In the genomic region with DNA sequence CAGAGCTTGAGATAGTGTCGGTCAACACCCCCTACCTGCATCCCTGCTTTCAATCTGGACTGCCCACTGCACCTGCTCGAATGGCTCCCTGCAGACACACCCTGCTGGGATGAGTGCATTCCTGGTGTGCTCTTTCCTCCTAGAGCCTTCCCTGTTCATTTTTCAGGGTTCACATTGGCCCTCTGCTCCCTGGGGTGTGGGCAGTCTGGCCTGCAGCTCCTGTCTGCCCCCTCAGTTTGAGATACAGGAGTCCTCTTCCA, we compare ENCODE assay signal across 10 mouse cellular contexts. TPM values are rescaled to one million over a fixed set of nuclear protein-coding genes. Genes with fewer than 3 reads are reported as not detected.
A peak's percentile ranks its signal among the peaks of the same experiment; 100 is the strongest.
DNase-seq lines count a peak whose midpoint lies in the region; ATAC-seq and TF ChIP-seq lines count a peak whose summit lies in the region.
"Had no signal": no experiment of that assay in that cellular context is flagged by ENCODE, and none has a peak within 500 bp of the region (broad histone marks: within the 10 kb centered on the region; RNA-seq: fewer than 3 reads in every experiment).

No protein-coding gene starts in this region.

- in situ Hi-C loops in CH12.LX (cut with MboI; ENCODE audit: low pct_ligation_motif_present, low pct_unique_long_range_greater_than_20kb, low sequenced_read_pairs), result loop anchor here (10.0 kb wide), 1 partner anchor 50 kb away; the partner anchor contains the start of gene Traf1

- H3K27me3 ChIP-seq in heart, embryonic 14.5 days (ENCODE audit: control insufficient read depth, insufficient read depth, low read length), result peaks cover 14% of the 10 kb centered on the region
- no peaks in the 10 kb centered on the region for H3K27me3 ChIP-seq in CH12.LX (replicated peaks)
- H3K27me3 ChIP-seq in forebrain, postnatal 0 days (ENCODE audit: insufficient read depth, low read length), result peaks cover 13% of the 10 kb centered on the region; the same call in 1 of the 2 replicates
- peaks cover 60% of the 10 kb centered on the region for H3K27me3 ChIP-seq in midbrain, embryonic 10.5 days (ENCODE audit: low read depth, poor library complexity, severe bottlenecking)

- no peak for TF ChIP-seq EP300 in CH12.LX (IDR thresholded peaks at IDR 0.05; ENCODE audit: low read length)

- no peak for TF ChIP-seq CTCF in CH12.LX (conservative IDR thresholded peaks at IDR 0.05 in 1 of 2, IDR thresholded peaks at IDR 0.05 in 1 of 2; ENCODE audit: low read depth in 2 of 2, low read length in 2 of 2)
- no peak for TF ChIP-seq CTCF in forebrain, postnatal 0 days (IDR thresholded peaks at IDR 0.05; ENCODE audit: low read depth)

- no peak overlapping the region for H3K9ac ChIP-seq in heart, embryonic 14.5 days (ENCODE audit: low read length)
- peak overlapping the region; percentile 79; the same call in 1 of the 2 replicates for H3K9ac ChIP-seq in CH12.LX (ENCODE audit: insufficient read depth, low read depth)
- H3K9ac ChIP-seq in forebrain, postnatal 0 days, result no peak overlapping the region

- WGBS in heart, embryonic 14.5 days, result 7% methylated on average over 2 of the region's 2 CpGs
- WGBS in forebrain, postnatal 0 days, result 23% methylated on average over 2 of the region's 2 CpGs
- 18% methylated on average over 2 of the region's 2 CpGs for WGBS in midbrain, embryonic 10.5 days

- H3K79me2 ChIP-seq in CH12.LX (replicated peaks; ENCODE audit: control insufficient read depth, extremely low read depth, insufficient read depth, poor library complexity, severe bottlenecking), result no peaks in the 10 kb centered on the region

- dilution Hi-C loops in CH12.LX (cut with MboI; ENCODE audit: extremely low pct_ligation_motif_present, extremely low pct_unique_long_range_greater_than_20kb, low sequenced_read_pairs), result no loop called here

- no peak for TF ChIP-seq POLR2A in CH12.LX (IDR thresholded peaks at IDR 0.05; ENCODE audit: low read depth, low read length)

- intact Hi-C loops in heart, postnatal 25 days (cut with DNase I), result no loop called here

- no peaks in the 10 kb centered on the region for H3K36me3 ChIP-seq in heart, embryonic 14.5 days (ENCODE audit: control insufficient read depth, insufficient read depth, low read length)
- peaks cover 17 to 25% of the 10 kb centered on the region in 2 experiments for H3K36me3 ChIP-seq in CH12.LX (replicated peaks in 1 of 2; ENCODE audit: control insufficient read depth in 1 of 2, insufficient read depth in 1 of 2, low read length in 1 of 2)
- no peaks in the 10 kb centered on the region for H3K36me3 ChIP-seq in forebrain, postnatal 0 days (ENCODE audit: insufficient read depth)
- no peaks in the 10 kb centered on the region for H3K36me3 ChIP-seq in midbrain, embryonic 10.5 days

- H3K27ac ChIP-seq in heart, embryonic 14.5 days (replicated peaks in 1 of 2; ENCODE audit: control insufficient read depth in 1 of 2, insufficient read depth in 1 of 2, low read depth in 2 of 2, low read length in 2 of 2), result peak overlapping the region; percentile 26 to 36; a peak in 3 of 4 replicates
- no peak overlapping the region for H3K27ac ChIP-seq in CH12.LX (ENCODE audit: insufficient read depth, low read depth)
- no peak overlapping the region for H3K27ac ChIP-seq in forebrain, postnatal 0 days (ENCODE audit: low read depth, low read length)
- no peak overlapping the region for H3K27ac ChIP-seq in midbrain, embryonic 10.5 days (replicated peaks)

- peak overlapping the region; percentile 94 for H3K4me2 ChIP-seq in heart, embryonic 14.5 days (ENCODE audit: low read length)
- peak overlapping the region; percentile 26 for H3K4me2 ChIP-seq in CH12.LX (ENCODE audit: insufficient read depth, low read depth, poor library complexity, severe bottlenecking)
- H3K4me2 ChIP-seq in forebrain, postnatal 0 days (ENCODE audit: low read depth), result peak overlapping the region; percentile 94

- H3K9me3 ChIP-seq in heart, embryonic 14.5 days (ENCODE audit: control insufficient read depth, low read length), result no peaks in the 10 kb centered on the region
- H3K9me3 ChIP-seq in CH12.LX (replicated peaks; ENCODE audit: low read length), result no peaks in the 10 kb centered on the region
- no peaks in the 10 kb centered on the region for H3K9me3 ChIP-seq in forebrain, postnatal 0 days (ENCODE audit: low read length)
- no peaks in the 10 kb centered on the region for H3K9me3 ChIP-seq in midbrain, embryonic 10.5 days (replicated peaks)

- TF ChIP-seq RAD21 in CH12.LX (IDR thresholded peaks at IDR 0.05; ENCODE audit: low read depth, low read length), result no peak

- DNase-seq in heart, postnatal 25 days (ENCODE audit: low spot score), result no peak
- no peak for DNase-seq in CH12.LX (ENCODE audit: extremely low read depth)
- no peak for DNase-seq in forebrain, postnatal 0 days
- no peak for DNase-seq in midbrain, embryonic 10.5 days (ENCODE audit: low spot score)
- no peak for DNase-seq in retina, embryonic 14.5 days (ENCODE audit: low spot score)
- no peak for DNase-seq in frontal cortex, adult 2 months (ENCODE audit: extremely low spot score in 1 of 2, low spot score in 1 of 2)
- no peak for DNase-seq in right cerebral cortex, postnatal 14 days
- DNase-seq: cerebellum, adult 11-12 months had no signal

- ATAC-seq in heart, embryonic 14.5 days (ENCODE audit: insufficient number of reproducible peaks, insufficient read depth, low FRiP score, low read depth), result no peak
- ATAC-seq in forebrain, postnatal 0 days, result no peak

- no peak overlapping the region for H3K4me3 ChIP-seq in heart, embryonic 14.5 days (ENCODE audit: control insufficient read depth in 1 of 2, insufficient read depth in 1 of 2, low read depth in 1 of 2, low read length in 2 of 2)
- peak overlapping the region in 2 of 3 experiments; percentile 64 to 67 for H3K4me3 ChIP-seq in CH12.LX (replicated peaks in 1 of 3; ENCODE audit: low read depth in 2 of 3, low read length in 2 of 3, poor library complexity in 1 of 3)
- H3K4me3 ChIP-seq in forebrain, postnatal 0 days (ENCODE audit: low read depth, low read length), result no peak overlapping the region
- peak overlapping the region; percentile 72; the same call in 1 of the 2 replicates for H3K4me3 ChIP-seq in midbrain, embryonic 10.5 days

- peaks cover 17 to 19% of the 10 kb centered on the region in 2 experiments for H3K4me1 ChIP-seq in heart, embryonic 14.5 days (ENCODE audit: control insufficient read depth in 2 of 2, insufficient read depth in 2 of 2, low read length in 2 of 2)
- peaks cover 13 to 48% of the 10 kb centered on the region in 2 experiments for H3K4me1 ChIP-seq in CH12.LX (ENCODE audit: control insufficient read depth in 1 of 2, insufficient read depth in 2 of 2)
- H3K4me1 ChIP-seq in forebrain, postnatal 0 days (ENCODE audit: insufficient read depth), result no peaks in the 10 kb centered on the region
- H3K4me1 ChIP-seq in midbrain, embryonic 10.5 days, result peaks cover 31% of the 10 kb centered on the region

TF ChIP-seq in CH12.LX, 34 proteins besides CTCF, POLR2A, EP300 and RAD21 (continues in another document):
- TF ChIP-seq POLR2AphosphoS2 (IDR thresholded peaks at IDR 0.05; ENCODE audit: low read depth, low read length), result no peak
- TF ChIP-seq USF1 (IDR thresholded peaks at IDR 0.05; ENCODE audit: low read depth, low read length), result no peak
- no peak for TF ChIP-seq KAT2A (IDR thresholded peaks at IDR 0.05; ENCODE audit: insufficient replicate concordance, low read length)
- no peak for TF ChIP-seq MXI1 (IDR thresholded peaks at IDR 0.05; ENCODE audit: low read depth, low read length)

RNA-seq across cellular contexts. Expression of gene Phf19, which starts 0.9 kb away (rescaled TPM):
- polyA plus RNA-seq in heart, embryonic 14.5 days (2014; fragmentation: Nextera tagmentation; extraction: Ambion mirVana), result 3.0 and 3.1 TPM in 2 replicates
- 1 to 10 TPM in 1 of 2 experiments, under 1 TPM in 1; 0.70 to 1.1 TPM for total RNA-seq in heart, postnatal 25 days (2021)
- total RNA-seq in CH12.LX (2012; rRNA removed) (16.8 and 17.0 TPM in 2 replicates), CH12.LX (2014; rRNA removed) (20.5 and 25.0 TPM in 2 replicates)
- 25.4 and 27.9 TPM in 2 replicates for polyA plus RNA-seq in CH12.LX (2012; ENCODE audit: insufficient read length, low read depth)
- 1.5 and 2.5 TPM in 2 replicates for total RNA-seq in forebrain, postnatal 0 days (2014; rRNA removed)
- 1.5 and 2.4 TPM in 2 replicates for polyA plus RNA-seq in forebrain, postnatal 0 days (2015; fragmentation: Nextera tagmentation; extraction: Ambion mirVana)
- 2.6 and 2.8 TPM in 2 replicates for polyA plus RNA-seq in midbrain, embryonic 10.5 days (2016; fragmentation: Nextera tagmentation; extraction: Ambion mirVana)
- polyA plus RNA-seq in frontal cortex, adult 2 months (2012; rRNA removed), result 1.2 and 1.3 TPM in 2 replicates

RNA-seq across cellular contexts. Expression of gene Psmd5, which starts 40.0 kb away (rescaled TPM):
- 59.2 and 62.2 TPM in 2 replicates for polyA plus RNA-seq in heart, embryonic 14.5 days (2014; fragmentation: Nextera tagmentation; extraction: Ambion mirVana)
- 10 to 100 TPM; 11.9 to 16.3 TPM for total RNA-seq in heart, postnatal 25 days (2021)
- total RNA-seq in CH12.LX (2012; rRNA removed) (27.9 and 43.8 TPM in 2 replicates), CH12.LX (2014; rRNA removed) (81.2 and 120 TPM in 2 replicates)
- polyA plus RNA-seq in CH12.LX (2012; ENCODE audit: insufficient read length, low read depth), result 81.9 and 91.2 TPM in 2 replicates
- 40.5 and 43.3 TPM in 2 replicates for total RNA-seq in forebrain, postnatal 0 days (2014; rRNA removed)
- polyA plus RNA-seq in forebrain, postnatal 0 days (2015; fragmentation: Nextera tagmentation; extraction: Ambion mirVana), result 84.6 and 85.2 TPM in 2 replicates
- 135 and 139 TPM in 2 replicates for polyA plus RNA-seq in midbrain, embryonic 10.5 days (2016; fragmentation: Nextera tagmentation; extraction: Ambion mirVana)
- polyA plus RNA-seq in frontal cortex, adult 2 months (2012; rRNA removed), result 35.2 and 44.2 TPM in 2 replicates

RNA-seq across cellular contexts. Expression of gene Cutal, which starts 40.6 kb away (rescaled TPM):
- 0.20 and 0.24 TPM in 2 replicates for polyA plus RNA-seq in heart, embryonic 14.5 days (2014; fragmentation: Nextera tagmentation; extraction: Ambion mirVana)
- under 1 TPM; 0.57 to 0.98 TPM for total RNA-seq in heart, postnatal 25 days (2021)
- not detected in 2 replicates for total RNA-seq in CH12.LX (2012; rRNA removed)
- total RNA-seq in CH12.LX (2014; rRNA removed), result not detected in 2 replicates
- polyA plus RNA-seq in CH12.LX (2012; ENCODE audit: insufficient read length, low read depth), result not detected in 2 replicates
- 0.38 and 0.43 TPM in 2 replicates for total RNA-seq in forebrain, postnatal 0 days (2014; rRNA removed)
- 0.29 and 0.39 TPM in 2 replicates for polyA plus RNA-seq in forebrain, postnatal 0 days (2015; fragmentation: Nextera tagmentation; extraction: Ambion mirVana)
- polyA plus RNA-seq in midbrain, embryonic 10.5 days (2016; fragmentation: Nextera tagmentation; extraction: Ambion mirVana), result 0.11 TPM in 1 of 2 replicates, not detected in the other
- polyA plus RNA-seq in frontal cortex, adult 2 months (2012; rRNA removed), result 0.55 and 0.58 TPM in 2 replicates
- total RNA-seq: megakaryocyte-erythroid progenitor cell, adult 5-6 weeks had no signal

RNA-seq across cellular contexts. Expression of gene Traf1, which starts 46.8 kb away (rescaled TPM):
- polyA plus RNA-seq in heart, embryonic 14.5 days (2014; fragmentation: Nextera tagmentation; extraction: Ambion mirVana), result 1.8 and 2.0 TPM in 2 replicates
- 1 to 10 TPM; 1.0 to 1.3 TPM for total RNA-seq in heart, postnatal 25 days (2021)
- total RNA-seq in CH12.LX (2012; rRNA removed) (99.2 and 151 TPM in 2 replicates), CH12.LX (2014; rRNA removed) (58.8 and 66.9 TPM in 2 replicates)
- polyA plus RNA-seq in CH12.LX (2012; ENCODE audit: insufficient read length, low read depth), result 46.4 and 47.9 TPM in 2 replicates
- 0.86 and 2.2 TPM in 2 replicates for total RNA-seq in forebrain, postnatal 0 days (2014; rRNA removed)
- polyA plus RNA-seq in forebrain, postnatal 0 days (2015; fragmentation: Nextera tagmentation; extraction: Ambion mirVana), result 1.9 and 2.7 TPM in 2 replicates
- polyA plus RNA-seq in midbrain, embryonic 10.5 days (2016; fragmentation: Nextera tagmentation; extraction: Ambion mirVana), result 0.12 and 0.27 TPM in 2 replicates
- 3.5 and 4.8 TPM in 2 replicates for polyA plus RNA-seq in frontal cortex, adult 2 months (2012; rRNA removed)

Comparison
In these comparisons a context has a peak if more than half of its experiments do, and no peak if none do; other contexts are left out.
1. H3K27ac ChIP-seq: peak in heart, embryonic 14.5 days (2 of 2); none in CH12.LX (single experiment), forebrain, postnatal 0 days (single experiment) and midbrain, embryonic 10.5 days (single experiment).
2. H3K4me2 ChIP-seq: peak in every context shown above with its lines; median percentile 94 in heart, embryonic 14.5 days; 94 in forebrain, postnatal 0 days; 26 in CH12.LX.
3. H3K4me3 ChIP-seq: peak in CH12.LX (2 of 3) and midbrain, embryonic 10.5 days (single experiment); none in heart, embryonic 14.5 days (0 of 2) and forebrain, postnatal 0 days (single experiment).